Mouse (Mus musculus) embryo, embryonic 10.5 days (tissue): Measurements from ENCODE around the gene 4933405L10Rik.

Source experiments
- DNase-seq: peaks from one replicate; pipeline ENCODE4 v3.0.0-alpha.2; 2015; ENCODE audit warnings: low spot score

4933405L10Rik gene

GRCm38 (mm10) chr8:105707498-105708403 is at the start of gene 4933405L10Rik, which contains the start of gene Enkd1:
Gene 4933405L10Rik, plus strand, starts transcription at chr8:105707655.
Gene Enkd1, minus strand, starts transcription at chr8:105708210.
- peak; percentile 98 for DNase-seq

- DNase-seq, result peak; percentile 53
Measured at GRCm38 (mm10) chr8:105661167-105661566, 46.3 kb upstream of the 4933405L10Rik start.

GRCm38 (mm10) chr8:105677891-105678290 is 29.6 kb upstream of the 4933405L10Rik start:
- DNase-seq, result no peak

- DNase-seq, result no peak
Measured at GRCm38 (mm10) chr8:105685325-105685724, 22.1 kb upstream of the 4933405L10Rik start.

- DNase-seq, result peak; percentile 32
Measured at GRCm38 (mm10) chr8:105685796-105686308, 21.6 kb upstream of the 4933405L10Rik start, which contains the start of gene Carmil2. Gene Carmil2, plus strand, starts transcription at chr8:105686274.

- DNase-seq, result no peak
Measured at GRCm38 (mm10) chr8:105686551-105686950, 20.9 kb upstream of the 4933405L10Rik start.

- no peak for DNase-seq
Measured at GRCm38 (mm10) chr8:105687512-105687911, 19.9 kb upstream of the 4933405L10Rik start.

GRCm38 (mm10) chr8:105688242-105688752 is 19.2 kb upstream of the 4933405L10Rik start:
- DNase-seq, result no peak

- no peak for DNase-seq
Measured at GRCm38 (mm10) chr8:105689256-105689982, 18.0 kb upstream of the 4933405L10Rik start.

GRCm38 (mm10) chr8:105689983-105690360 is 17.5 kb upstream of the 4933405L10Rik start:
- no peak for DNase-seq

- no peak for DNase-seq
Measured at GRCm38 (mm10) chr8:105690978-105691377, 16.5 kb upstream of the 4933405L10Rik start.

GRCm38 (mm10) chr8:105692449-105693182 is 14.8 kb upstream of the 4933405L10Rik start:
- no peak for DNase-seq

- peak; percentile 67 for DNase-seq
Measured at GRCm38 (mm10) chr8:105693648-105694047, 13.8 kb upstream of the 4933405L10Rik start.

GRCm38 (mm10) chr8:105694051-105694799 is 13.2 kb upstream of the 4933405L10Rik start:
- DNase-seq, result peak; percentile 13

GRCm38 (mm10) chr8:105695080-105695780 is 12.2 kb upstream of the 4933405L10Rik start:
- no peak for DNase-seq

- DNase-seq, result no peak
Measured at GRCm38 (mm10) chr8:105697196-105697780, 10.2 kb upstream of the 4933405L10Rik start.

- DNase-seq, result no peak
Measured at GRCm38 (mm10) chr8:105698734-105699133, 8.7 kb upstream of the 4933405L10Rik start.

GRCm38 (mm10) chr8:105699488-105700215 is 7.8 kb upstream of the 4933405L10Rik start:
- no peak for DNase-seq

GRCm38 (mm10) chr8:105700566-105700965 is 6.9 kb upstream of the 4933405L10Rik start:
- no peak for DNase-seq
